Mouse (Mus musculus) kidney, embryonic 14.5 days (tissue): ENCODE results near the gene Duoxa2. TPM values are rescaled to one million over a fixed set of nuclear protein-coding genes. Genes with fewer than 3 reads are reported as not detected.

ENCODE experiments used
- ATAC-seq: fragments of 200-750 bp; cut with Nextera tagmentation; 2 replicates; pipeline ENCODE4 v1.8.0; 2017; ENCODE audit warnings: moderate number of reproducible peaks, mild to moderate bottlenecking, moderate TSS enrichment, moderate library complexity; ENCODE audit not compliant: low FRiP score, low TSS enrichment
- H3K27ac ChIP-seq: fragments of 300-500 bp; sonication (generic); 2 replicates; pipeline ENCODE4 v1.5.1; 2014; ENCODE audit warnings: low read depth, mild to moderate bottlenecking, low read length, moderate library complexity, mixed read lengths
- H3K27me3 ChIP-seq: fragments of 300-500 bp; sonication (generic); 2 replicates; pipeline ENCODE4 v1.6.1; 2014; ENCODE audit warnings: mild to moderate bottlenecking, low read length; ENCODE audit not compliant: control insufficient read depth, insufficient read depth
- H3K36me3 ChIP-seq: fragments of 300-500 bp; sonication (generic); 2 replicates; pipeline ENCODE4 v1.6.1; 2014; ENCODE audit warnings: low read length, mixed read lengths; ENCODE audit not compliant: control insufficient read depth, insufficient read depth
- H3K4me1 ChIP-seq: fragments of 300-500 bp; sonication (generic); 2 replicates; pipeline ENCODE4 v1.6.1; 2014; ENCODE audit warnings: low read length, mixed read lengths; ENCODE audit not compliant: control insufficient read depth, insufficient read depth
- H3K4me2 ChIP-seq: fragments of 300-500 bp; sonication (generic); replicated peaks from 2 replicates; pipeline ENCODE4 v1.6.1; 2014; ENCODE audit warnings: low read depth, mild to moderate bottlenecking, low read length
- H3K4me3 ChIP-seq: fragments of 300-500 bp; sonication (generic); 2 replicates; pipeline ENCODE4 v1.5.1; 2014; ENCODE audit warnings: mild to moderate bottlenecking, low read length
- H3K9ac ChIP-seq: fragments of 300-500 bp; sonication (generic); 2 replicates; pipeline ENCODE4 v1.6.1; 2014; ENCODE audit warnings: low read depth, mild to moderate bottlenecking, low read length, moderate library complexity
- H3K9me3 ChIP-seq: fragments of 300-500 bp; sonication (generic); 2 replicates; pipeline ENCODE4 v1.6.1; 2016; ENCODE audit warnings: low read length; ENCODE audit not compliant: control insufficient read depth
- WGBS: fragments of 180-500 bp; shearing (Covaris S2); extraction: QIAGEN DNeasy Blood & Tissue Kit; methylation state at CpG from one replicate; pipeline ENCODE4 v1.1.7; 2014; 5-methylcytosine and 5-hydroxymethylcytosine counted together
- polyA plus RNA-seq: library from polyadenylated mRNA; unstranded; fragments of >200 nt; fragmentation: Nextera tagmentation; extraction: Ambion mirVana; gene quantifications from 2 replicates; pipeline ENCODE4 v1.2.1, GENCODE M21; 2014

The Duoxa2 gene
- polyA plus RNA-seq, 1 experiment from 2014 or later, result 0.22 TPM

DNA sequence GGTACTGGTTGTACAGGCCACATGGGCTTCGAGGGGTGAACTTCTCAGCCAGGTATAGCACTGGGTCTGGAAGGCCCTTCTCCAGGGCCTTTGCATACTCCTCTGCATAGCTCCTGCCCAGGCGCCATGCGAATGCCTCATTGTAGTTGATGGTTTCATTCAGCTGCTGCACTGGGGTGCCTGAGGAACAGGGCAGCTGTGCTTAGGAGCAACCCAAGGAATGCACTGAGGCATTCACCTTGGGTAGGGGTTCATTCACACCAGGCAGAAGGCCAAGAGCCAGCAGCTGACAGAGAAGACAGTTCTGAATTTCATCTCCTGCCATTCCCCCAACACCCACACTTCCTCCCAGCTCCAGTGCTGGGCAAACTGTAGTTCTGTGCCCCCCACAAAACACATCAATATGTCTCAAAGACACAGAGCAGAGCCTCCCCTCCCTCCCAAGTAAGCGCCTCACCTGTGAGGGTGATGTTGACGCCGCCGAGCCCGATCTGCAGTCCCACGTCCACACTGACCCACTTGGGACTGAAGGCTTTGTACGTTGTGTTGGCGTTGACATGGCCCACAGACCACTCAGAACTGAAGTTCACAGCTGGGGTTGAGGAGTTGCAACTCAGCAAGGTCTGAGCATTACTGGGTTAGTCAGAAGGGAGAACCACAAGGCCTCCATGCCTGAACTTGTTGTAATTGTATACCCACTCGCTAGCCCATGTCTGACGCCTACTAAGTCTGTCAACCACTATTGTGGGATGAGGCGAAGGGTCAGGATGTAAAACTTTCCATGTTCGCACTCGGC lies 6.6 kb downstream of the Duoxa2 start:
- Histone ChIP-seq H3K36me3 (no peaks in the 10 kb centered on the region), H3K27ac (no peak overlapping the region), H3K4me1 (peaks cover 8% of the 10 kb centered on the region), H3K9me3 (no peaks in the 10 kb centered on the region), H3K9ac (no peak overlapping the region), H3K4me3 (no peak overlapping the region), H3K4me2 (no peak overlapping the region), H3K27me3 (peaks cover 45% of the 10 kb centered on the region)
- no peak for ATAC-seq
- 82% methylated on average over 16 of the region's 16 CpGs for WGBS

DNA sequence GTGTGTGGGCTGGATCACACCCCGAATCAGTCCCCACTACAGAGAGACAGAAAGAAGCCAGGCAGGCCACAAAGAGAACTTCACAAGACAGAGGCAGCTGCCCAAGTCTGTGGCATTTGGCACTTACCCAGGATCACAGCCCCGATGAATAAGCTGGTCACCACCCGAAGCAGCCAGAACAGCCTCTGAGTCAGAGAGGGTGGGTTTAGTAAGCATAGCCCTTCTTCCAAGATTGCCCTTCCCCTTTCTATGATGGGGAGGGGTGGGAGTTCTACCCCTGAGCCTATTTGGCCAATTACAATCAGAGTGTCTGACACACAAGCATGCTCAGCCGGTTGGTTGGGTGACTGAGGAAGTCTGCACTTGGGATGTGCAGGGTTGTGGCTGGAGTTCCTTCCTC lies 7.5 kb downstream of the Duoxa2 start:
- Histone ChIP-seq H3K4me3 (no peak overlapping the region), H3K27ac (no peak overlapping the region), H3K9me3 (no peaks in the 10 kb centered on the region), H3K9ac (no peak overlapping the region), H3K4me1 (peaks cover 6% of the 10 kb centered on the region), H3K4me2 (no peak overlapping the region), H3K27me3 (peaks cover 41% of the 10 kb centered on the region), H3K36me3 (no peaks in the 10 kb centered on the region)
- 56% methylated on average over 4 of the region's 4 CpGs for WGBS
- ATAC-seq, result no peak

DNA sequence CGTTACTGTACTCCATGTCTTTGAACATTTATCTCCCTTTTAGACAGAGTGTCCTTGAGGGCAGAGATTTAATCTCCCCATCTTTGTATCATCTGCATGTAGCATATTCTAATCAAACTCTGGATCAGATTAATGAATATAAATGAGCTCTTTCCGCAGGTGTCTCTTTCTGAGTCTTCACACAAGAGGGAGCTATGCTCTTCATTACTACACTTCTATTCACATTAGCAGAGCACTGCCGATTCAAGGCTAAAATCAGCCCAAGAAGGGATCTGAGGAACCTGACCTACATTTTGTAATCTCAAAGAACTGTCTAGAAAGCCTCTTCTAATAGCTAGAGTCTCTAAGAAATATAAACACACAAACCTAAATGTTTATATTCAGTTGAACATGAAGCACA lies 10.9 kb downstream of the Duoxa2 start:
- Histone ChIP-seq H3K4me3 (no peak overlapping the region), H3K27ac (no peak overlapping the region), H3K27me3 (peaks cover 49% of the 10 kb centered on the region), H3K4me2 (no peak overlapping the region), H3K9ac (no peak overlapping the region), H3K4me1 (no peaks in the 10 kb centered on the region; the same call in 1 of the 2 replicates), H3K36me3 (no peaks in the 10 kb centered on the region), H3K9me3 (no peaks in the 10 kb centered on the region)
- no peak for ATAC-seq
- WGBS, result 47% methylated on average over 3 of the region's 3 CpGs

DNA sequence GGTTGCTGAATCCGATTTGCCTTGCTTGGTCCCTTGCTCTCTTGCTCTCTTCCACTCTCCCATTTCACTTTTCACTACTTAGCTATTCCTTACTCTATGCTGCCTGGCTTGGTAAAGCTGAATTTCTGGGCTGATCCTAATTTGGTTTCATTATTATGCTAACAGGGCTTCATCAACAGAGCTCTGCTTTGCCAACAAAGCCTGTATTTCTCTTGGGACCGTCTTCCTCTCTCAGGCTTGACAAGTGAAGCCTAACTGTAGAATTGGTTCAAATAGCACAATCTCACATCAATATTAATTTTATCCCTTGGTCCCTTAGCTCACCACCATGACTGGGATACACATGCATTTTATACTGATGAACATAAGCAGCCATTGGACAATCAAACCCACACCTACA lies 12.9 kb downstream of the Duoxa2 start:
- WGBS, result 46% methylated on average over 2 of the region's 2 CpGs
- H3K4me2 ChIP-seq, result no peak overlapping the region
- no peaks in the 10 kb centered on the region; the same call in 1 of the 2 replicates for H3K4me1 ChIP-seq
- H3K36me3 ChIP-seq, result no peaks in the 10 kb centered on the region
- no peak overlapping the region for H3K9ac ChIP-seq
- no peak overlapping the region for H3K4me3 ChIP-seq
- peaks cover 57% of the 10 kb centered on the region for H3K27me3 ChIP-seq
- no peak overlapping the region for H3K27ac ChIP-seq
- ATAC-seq, result no peak
- no peaks in the 10 kb centered on the region for H3K9me3 ChIP-seq

DNA sequence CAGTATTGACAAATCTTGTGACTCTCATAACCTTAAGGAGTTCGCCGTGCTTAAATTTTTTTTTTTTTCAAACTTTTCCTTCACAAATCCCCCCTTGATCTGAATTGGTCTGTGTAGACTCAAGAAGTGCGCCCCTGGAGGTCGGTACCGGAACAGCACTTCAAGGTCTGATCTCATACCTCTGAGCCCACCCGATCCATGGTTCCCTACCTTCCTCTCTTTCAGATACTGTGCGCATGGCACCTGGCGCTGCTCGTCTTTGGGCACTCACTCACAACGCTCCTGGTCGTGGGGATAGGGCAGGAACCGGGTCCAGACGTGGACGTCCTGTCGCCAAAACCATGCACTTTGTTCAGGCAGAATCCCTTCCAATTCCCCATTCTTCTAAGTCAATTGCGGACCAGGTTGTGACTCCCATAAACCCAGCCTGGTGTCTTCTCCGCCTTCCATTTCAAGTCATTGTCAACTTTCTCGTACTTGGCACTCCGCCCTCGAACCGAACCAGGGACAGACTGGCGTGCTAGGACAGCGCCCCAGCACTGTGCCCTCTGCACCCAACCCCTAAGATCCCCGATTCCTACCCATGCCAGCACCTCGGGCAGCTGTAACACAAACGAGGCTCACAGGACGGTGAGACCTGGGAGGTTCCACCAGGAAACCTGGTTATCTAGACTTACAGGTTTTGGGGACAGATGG lies 14.2 kb downstream of the Duoxa2 start:
- no peaks in the 10 kb centered on the region for H3K9me3 ChIP-seq
- no peak overlapping the region for H3K9ac ChIP-seq
- H3K4me2 ChIP-seq, result peak overlapping the region; percentile 38
- peak overlapping the region; percentile 20 for H3K4me3 ChIP-seq
- WGBS, result 6% methylated on average over 27 of the region's 27 CpGs
- peaks cover 54% of the 10 kb centered on the region for H3K27me3 ChIP-seq
- no peaks in the 10 kb centered on the region; the same call in 1 of the 2 replicates for H3K4me1 ChIP-seq
- H3K36me3 ChIP-seq, result no peaks in the 10 kb centered on the region
- peak; percentile 62 for ATAC-seq
- H3K27ac ChIP-seq, result no peak overlapping the region

DNA sequence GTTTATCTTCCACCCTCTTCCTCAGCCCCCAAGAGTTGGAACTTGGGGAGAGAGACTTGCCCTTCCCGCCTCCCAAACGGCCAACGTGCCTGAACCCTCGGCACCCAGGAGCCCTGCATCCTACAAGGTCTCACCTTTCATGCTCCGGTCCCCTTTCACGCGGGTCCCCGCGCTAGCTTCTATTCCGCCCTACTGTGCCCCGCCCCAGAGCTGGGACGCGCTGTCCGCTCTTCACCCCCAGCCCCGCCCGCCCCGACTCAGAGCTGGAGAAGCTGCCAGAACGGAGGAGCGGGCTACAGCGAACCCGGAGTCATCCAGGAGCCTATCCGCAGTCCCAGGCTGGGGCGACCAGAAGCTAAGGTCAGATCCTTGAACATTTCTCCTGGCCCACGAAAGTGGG lies 14.8 kb downstream of the Duoxa2 start, which contains the start of gene Duoxa1:
TSS of gene Duoxa1 (minus strand) at position 195 of the 400 bp plus-strand sequence.
- ATAC-seq, result peak; percentile 20; the same call in 1 of the 2 replicates
- no peaks in the 10 kb centered on the region for H3K36me3 ChIP-seq
- no peaks in the 10 kb centered on the region; the same call in 1 of the 2 replicates for H3K4me1 ChIP-seq
- peak within 1 kb of the TSS; percentile 38 for H3K4me2 ChIP-seq
- H3K9ac ChIP-seq, result no peak within 1 kb of the TSS
- no peak within 1 kb of the TSS for H3K27ac ChIP-seq
- H3K27me3 ChIP-seq, result peaks cover 53% of the 10 kb centered on the region
- no peaks in the 10 kb centered on the region for H3K9me3 ChIP-seq
- 2% methylated on average over 24 of the region's 24 CpGs for WGBS
- peak within 1 kb of the TSS; percentile 20 for H3K4me3 ChIP-seq

DNA sequence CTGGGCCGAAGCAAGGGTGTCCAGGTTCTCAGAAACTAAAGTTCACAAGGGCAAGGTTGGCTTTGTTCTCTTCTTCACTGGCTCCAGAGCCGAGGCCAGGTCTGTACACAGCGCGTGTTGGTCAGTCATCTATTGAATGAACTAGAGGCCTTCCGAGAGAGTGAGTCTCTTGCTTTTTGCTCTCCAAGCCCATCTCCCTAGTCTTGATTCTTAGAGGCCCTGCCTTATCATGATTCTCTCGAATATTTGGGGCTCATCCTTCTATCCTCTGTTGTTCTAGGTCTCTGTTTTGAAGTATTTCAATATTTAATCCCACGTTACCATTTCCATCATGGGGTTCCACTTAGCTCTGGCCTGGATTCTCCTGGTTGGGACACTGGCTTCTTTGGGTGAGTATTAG lies 16.7 kb downstream of the Duoxa2 start, which contains the start of gene Duox1:
TSS of gene Duox1 (plus strand) at position 301 of the 400 bp plus-strand sequence.
- H3K27ac ChIP-seq, result no peak within 1 kb of the TSS
- no peaks in the 10 kb centered on the region for H3K9me3 ChIP-seq
- H3K27me3 ChIP-seq, result peaks cover 45% of the 10 kb centered on the region
- no peak for ATAC-seq
- no peak within 1 kb of the TSS for H3K4me3 ChIP-seq
- no peak within 1 kb of the TSS for H3K4me2 ChIP-seq
- WGBS, result 84% methylated on average over 7 of the region's 7 CpGs
- no peaks in the 10 kb centered on the region; the same call in 1 of the 2 replicates for H3K4me1 ChIP-seq
- H3K9ac ChIP-seq, result no peak within 1 kb of the TSS
- H3K36me3 ChIP-seq, result no peaks in the 10 kb centered on the region

DNA sequence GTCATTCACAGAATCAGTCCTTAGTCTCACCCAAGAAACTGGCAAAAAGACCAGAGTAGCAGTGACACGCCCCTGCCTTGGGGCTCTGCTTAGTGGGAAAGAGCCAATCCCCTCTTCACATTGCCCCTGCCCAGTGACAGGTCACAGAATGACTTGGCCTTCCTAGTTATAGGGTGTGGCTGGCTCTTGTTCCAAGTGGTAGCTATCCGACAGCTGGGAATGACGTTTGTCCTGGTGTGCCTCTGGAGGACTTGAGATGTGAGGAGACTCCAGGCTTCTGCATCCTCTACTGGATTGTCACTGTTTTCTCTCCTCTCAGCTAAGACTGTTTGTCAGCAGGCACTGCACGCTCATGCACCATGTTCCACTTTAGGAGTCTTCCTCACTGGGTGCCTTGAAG lies 18.7 kb downstream of the Duoxa2 start:
- Histone ChIP-seq H3K4me1 (no peaks in the 10 kb centered on the region; the same call in 1 of the 2 replicates), H3K27me3 (peaks cover 29% of the 10 kb centered on the region), H3K4me3 (no peak overlapping the region), H3K9me3 (no peaks in the 10 kb centered on the region), H3K36me3 (no peaks in the 10 kb centered on the region), H3K9ac (no peak overlapping the region), H3K27ac (no peak overlapping the region), H3K4me2 (no peak overlapping the region)
- no peak for ATAC-seq
- WGBS, result 57% methylated on average over 4 of the region's 4 CpGs

DNA sequence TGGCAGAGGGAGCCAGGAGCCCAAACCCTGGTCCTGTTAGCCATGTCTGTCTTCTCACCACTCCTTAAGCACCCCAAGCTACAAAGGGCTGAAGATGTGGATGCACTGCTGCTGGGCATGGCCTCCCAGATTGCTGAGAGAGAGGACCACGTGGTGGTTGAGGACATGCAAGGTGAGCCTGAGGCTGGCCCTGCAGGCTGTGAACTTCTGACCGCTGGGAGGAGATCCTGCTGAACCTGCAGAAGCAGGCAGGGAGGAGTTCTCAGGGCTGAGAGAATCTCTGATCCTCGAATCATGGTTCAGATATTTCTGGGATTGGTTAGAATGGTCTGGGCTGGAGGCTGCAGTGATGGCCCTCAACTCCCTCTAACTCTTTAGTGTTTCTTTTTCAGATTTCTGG lies 25.3 kb downstream of the Duoxa2 start:
- no peaks in the 10 kb centered on the region for H3K4me1 ChIP-seq
- H3K36me3 ChIP-seq, result no peaks in the 10 kb centered on the region
- no peak overlapping the region for H3K9ac ChIP-seq
- H3K27me3 ChIP-seq, result no peaks in the 10 kb centered on the region
- WGBS, result 61% methylated on average over 3 of the region's 3 CpGs
- no peak overlapping the region for H3K4me2 ChIP-seq
- no peak overlapping the region for H3K4me3 ChIP-seq
- no peak for ATAC-seq
- H3K9me3 ChIP-seq, result no peaks in the 10 kb centered on the region
- no peak overlapping the region for H3K27ac ChIP-seq
